Mouse (Mus musculus) hindbrain, embryonic 13.5 days (tissue): ENCODE measurements around the gene Rad51b. TPM values are rescaled to one million over a fixed set of nuclear protein-coding genes. Genes with fewer than 3 reads are reported as not detected.

Experiments used
- ATAC-seq: fragments of 200-750 bp; cut with Nextera tagmentation; 2 replicates; pipeline ENCODE4 v1.8.0; 2017; ENCODE audit warnings: moderate TSS enrichment; ENCODE audit not compliant: low FRiP score
- H3K27ac ChIP-seq: fragments of 300-500 bp; sonication (generic); 2 replicates; pipeline ENCODE4 v1.5.1; 2015; ENCODE audit warnings: inconsistent platforms, mild to moderate bottlenecking, moderate library complexity
- H3K27me3 ChIP-seq: fragments of 300-500 bp; sonication (generic); 2 replicates; pipeline ENCODE4 v1.6.1; 2015; ENCODE audit warnings: mild to moderate bottlenecking, inconsistent platforms
- H3K36me3 ChIP-seq: fragments of 300-500 bp; sonication (generic); 2 replicates; pipeline ENCODE4 v1.6.1; 2015; ENCODE audit warnings: mild to moderate bottlenecking, inconsistent platforms
- H3K4me1 ChIP-seq: fragments of 300-500 bp; sonication (generic); replicated peaks from 2 replicates; pipeline ENCODE4 v1.6.1; 2015; ENCODE audit warnings: inconsistent platforms
- H3K4me2 ChIP-seq: fragments of 300-500 bp; sonication (generic); 2 replicates; pipeline ENCODE4 v1.6.1; 2015; ENCODE audit warnings: inconsistent platforms, mild to moderate bottlenecking, moderate library complexity
- H3K4me3 ChIP-seq: fragments of 300-500 bp; sonication (generic); 2 replicates; pipeline ENCODE4 v1.5.1; 2015; ENCODE audit warnings: mild to moderate bottlenecking, inconsistent platforms
- H3K9ac ChIP-seq: fragments of 300-500 bp; sonication (generic); 2 replicates; pipeline ENCODE4 v1.6.1; 2015; ENCODE audit warnings: mild to moderate bottlenecking, inconsistent platforms
- H3K9me3 ChIP-seq: fragments of 300-500 bp; sonication (generic); 2 replicates; pipeline ENCODE4 v1.6.1; 2016; ENCODE audit warnings: inconsistent platforms
- WGBS: fragments of 180-500 bp; shearing (Covaris S2); methylation state at CpG from one replicate; pipeline ENCODE4 v1.1.7; 2015; 5-methylcytosine and 5-hydroxymethylcytosine counted together
- polyA plus RNA-seq: library from polyadenylated mRNA; unstranded; fragments of >200 nt; fragmentation: Nextera tagmentation; extraction: Ambion mirVana; gene quantifications from 2 replicates; pipeline ENCODE4 v1.2.1, GENCODE M21; 2015

The Rad51b gene
- polyA plus RNA-seq, 1 experiment from 2014 or later = 2.4 TPM

DNA sequence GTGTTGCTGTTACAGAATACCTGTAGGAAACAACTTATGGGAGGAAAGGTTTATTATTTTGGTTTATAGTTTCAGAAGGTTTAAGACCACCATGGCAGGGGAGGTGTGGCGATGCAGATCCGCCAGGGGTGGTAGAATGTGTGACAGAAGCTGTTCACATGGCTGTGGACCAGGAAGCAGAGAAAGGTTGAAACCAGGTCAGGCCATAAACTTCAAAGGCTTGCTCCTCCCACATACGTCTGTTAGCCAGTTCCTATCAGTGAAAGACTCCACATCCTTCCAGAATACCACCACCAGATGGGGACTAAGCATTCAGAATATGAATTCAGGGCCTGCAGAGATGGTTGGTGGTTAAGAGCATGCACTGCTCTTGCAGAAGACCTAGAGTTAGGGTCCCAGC, 150.0 kb downstream of the Rad51b start:
- H3K9ac ChIP-seq = no peak overlapping the region
- H3K4me2 ChIP-seq = no peak overlapping the region
- H3K27ac ChIP-seq = no peak overlapping the region
- no peak overlapping the region for H3K4me3 ChIP-seq
- no peaks in the 10 kb centered on the region for H3K27me3 ChIP-seq
- no peaks in the 10 kb centered on the region for H3K36me3 ChIP-seq
- ATAC-seq = no peak
- H3K4me1 ChIP-seq = no peaks in the 10 kb centered on the region
- 76% methylated on average over 3 of the region's 3 CpGs for WGBS
- no peaks in the 10 kb centered on the region for H3K9me3 ChIP-seq

DNA sequence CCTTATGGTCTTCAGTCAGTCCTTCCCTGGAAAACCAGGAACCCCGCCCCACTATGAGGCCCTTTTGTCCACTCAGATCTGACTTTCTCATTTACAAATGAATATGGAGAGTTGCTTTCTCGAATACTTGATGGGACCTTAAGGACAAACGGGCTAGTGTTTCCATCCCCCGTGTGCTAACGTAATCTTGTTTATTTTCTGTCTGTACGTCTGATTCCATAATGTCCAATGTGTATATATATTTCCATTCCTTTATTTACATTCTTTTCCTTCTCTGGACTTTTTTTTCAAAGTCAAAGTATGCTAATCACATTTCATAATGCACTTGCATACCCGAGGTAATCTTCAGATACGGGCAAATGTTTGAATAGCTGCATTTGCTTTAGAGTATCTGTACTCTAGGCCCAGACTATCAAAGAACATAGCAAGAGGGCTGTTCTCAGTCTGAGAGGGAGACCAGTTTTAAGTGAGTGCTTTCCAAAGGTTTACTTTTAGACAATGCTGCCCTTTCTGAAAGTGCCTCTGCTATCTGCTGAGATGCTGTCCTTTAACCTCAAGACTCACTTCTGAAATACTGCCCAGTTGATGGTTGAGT, 152.8 kb downstream of the Rad51b start:
- Histone ChIP-seq H3K9me3 (no peaks in the 10 kb centered on the region), H3K4me2 (no peak overlapping the region), H3K36me3 (no peaks in the 10 kb centered on the region), H3K27me3 (no peaks in the 10 kb centered on the region), H3K27ac (no peak overlapping the region), H3K4me1 (no peaks in the 10 kb centered on the region), H3K4me3 (no peak overlapping the region), H3K9ac (no peak overlapping the region)
- 62% methylated on average over 8 of the region's 8 CpGs for WGBS
- ATAC-seq = no peak

DNA sequence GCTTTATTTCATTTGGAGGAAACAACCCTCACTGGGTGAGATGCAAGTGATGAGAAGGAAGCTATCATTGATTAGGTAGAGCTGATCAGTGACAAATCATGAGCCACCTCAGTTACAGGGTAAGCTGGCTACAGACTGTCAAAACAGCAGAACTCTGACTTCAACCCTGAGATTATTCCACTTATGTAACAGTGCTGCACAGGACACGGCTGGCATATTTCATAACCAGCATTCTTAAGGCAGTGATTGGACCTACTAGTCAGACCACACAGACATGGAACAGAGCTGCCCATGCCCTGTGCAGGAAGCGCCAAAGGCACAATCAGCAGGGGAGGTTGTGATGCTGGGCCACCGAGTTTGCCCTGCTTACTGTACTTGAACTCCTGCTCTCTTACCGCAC, 155.8 kb downstream of the Rad51b start:
- H3K36me3 ChIP-seq = no peaks in the 10 kb centered on the region
- H3K27ac ChIP-seq = no peak overlapping the region
- no peak overlapping the region for H3K9ac ChIP-seq
- ATAC-seq = no peak
- H3K4me1 ChIP-seq = peaks cover 9% of the 10 kb centered on the region; the same call in 1 of the 2 replicates
- H3K4me3 ChIP-seq = no peak overlapping the region
- H3K4me2 ChIP-seq = no peak overlapping the region
- no peaks in the 10 kb centered on the region for H3K9me3 ChIP-seq
- no peaks in the 10 kb centered on the region for H3K27me3 ChIP-seq
- 90% methylated on average over 4 of the region's 4 CpGs for WGBS

DNA sequence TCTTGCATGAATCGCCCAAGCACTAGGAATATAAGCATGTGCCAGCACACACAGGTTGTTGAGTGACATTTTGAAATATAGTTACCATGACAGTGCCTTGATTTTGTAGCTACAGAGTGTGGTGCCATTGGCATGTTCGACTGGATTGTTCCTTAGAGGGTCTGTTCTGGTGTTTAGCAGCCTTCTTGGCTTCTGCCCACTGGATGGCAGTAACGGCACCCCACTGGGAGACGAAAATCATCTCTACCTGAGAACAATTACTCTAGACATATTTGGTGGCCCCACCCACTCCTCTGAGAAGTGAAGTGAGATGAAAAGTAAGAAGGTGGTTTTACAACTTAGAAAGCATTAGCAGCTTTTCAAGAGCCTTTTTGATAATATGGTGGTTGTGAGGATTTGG, 156.9 kb downstream of the Rad51b start:
- H3K9ac ChIP-seq = no peak overlapping the region
- H3K27ac ChIP-seq = no peak overlapping the region
- ATAC-seq = no peak
- no peak overlapping the region for H3K4me2 ChIP-seq
- H3K9me3 ChIP-seq = no peaks in the 10 kb centered on the region
- H3K27me3 ChIP-seq = no peaks in the 10 kb centered on the region
- H3K4me1 ChIP-seq = peaks cover 9% of the 10 kb centered on the region; the same call in 1 of the 2 replicates
- H3K4me3 ChIP-seq = no peak overlapping the region
- WGBS = 85% methylated on average over 4 of the region's 4 CpGs
- H3K36me3 ChIP-seq = no peaks in the 10 kb centered on the region

DNA sequence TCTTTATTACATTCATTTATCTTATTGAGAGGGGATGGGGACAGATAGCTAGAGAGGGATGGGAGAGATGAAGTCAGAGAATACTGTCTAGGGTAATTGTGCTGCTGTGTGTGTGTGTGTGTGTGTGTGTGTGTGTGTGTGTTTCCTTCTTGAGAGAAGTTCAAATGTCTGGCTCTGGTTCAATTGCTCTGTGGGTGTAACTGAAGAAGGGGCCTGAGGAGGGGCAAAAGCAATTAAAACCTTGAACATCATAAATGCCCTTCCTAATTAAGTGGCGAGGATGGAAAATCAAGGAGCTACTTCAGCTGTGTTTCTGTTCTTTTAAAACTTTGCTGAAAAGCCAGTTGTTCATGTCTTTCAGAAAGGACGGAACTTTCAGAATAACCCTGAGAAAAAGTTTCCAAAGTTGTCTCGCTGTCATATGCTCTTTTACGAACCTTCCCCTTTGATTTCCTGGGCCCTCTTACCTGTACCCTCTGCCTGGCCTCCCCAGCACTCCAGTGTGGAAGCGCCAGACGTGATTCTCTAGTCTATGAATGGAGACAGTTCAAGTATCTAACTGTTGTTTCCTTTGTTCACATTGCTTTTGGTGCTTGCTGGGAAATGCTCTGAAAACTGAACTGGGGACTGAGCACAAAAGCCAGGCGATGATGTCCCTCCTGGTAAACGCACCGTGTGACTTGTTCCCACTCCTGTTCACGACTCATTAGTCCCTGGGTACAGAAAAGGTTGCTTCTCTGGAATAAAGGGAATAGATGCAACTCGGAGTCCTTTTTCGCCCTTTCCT, 158.2 kb downstream of the Rad51b start:
- no peak overlapping the region for H3K4me2 ChIP-seq
- no peaks in the 10 kb centered on the region for H3K27me3 ChIP-seq
- 42% methylated on average over 12 of the region's 12 CpGs for WGBS
- no peaks in the 10 kb centered on the region for H3K9me3 ChIP-seq
- no peaks in the 10 kb centered on the region for H3K36me3 ChIP-seq
- H3K9ac ChIP-seq = no peak overlapping the region
- H3K4me1 ChIP-seq = peaks cover 9% of the 10 kb centered on the region; the same call in 1 of the 2 replicates
- ATAC-seq = no peak
- H3K4me3 ChIP-seq = no peak overlapping the region
- H3K27ac ChIP-seq = no peak overlapping the region

DNA sequence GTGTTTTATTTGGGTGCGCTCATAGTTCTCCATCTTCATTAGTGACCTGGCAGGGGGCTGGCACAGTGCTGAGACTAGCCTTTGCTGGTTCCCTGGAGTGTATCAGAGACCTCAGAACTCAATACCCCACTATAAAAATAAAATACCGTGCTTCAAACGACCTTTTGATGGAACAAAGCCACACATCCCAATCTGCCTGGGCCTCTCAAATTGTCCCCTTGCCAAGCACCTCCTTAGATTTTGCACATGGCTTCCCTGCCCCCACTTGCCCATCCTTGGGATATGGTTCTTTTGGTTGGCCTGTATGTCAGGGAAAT, 158.7 kb downstream of the Rad51b start:
- H3K9me3 ChIP-seq = no peaks in the 10 kb centered on the region
- H3K4me1 ChIP-seq = peaks cover 9% of the 10 kb centered on the region; the same call in 1 of the 2 replicates
- no peaks in the 10 kb centered on the region for H3K27me3 ChIP-seq
- H3K27ac ChIP-seq = no peak overlapping the region
- H3K4me3 ChIP-seq = no peak overlapping the region
- no peak overlapping the region for H3K9ac ChIP-seq
- ATAC-seq = no peak
- no peaks in the 10 kb centered on the region for H3K36me3 ChIP-seq
- no peak overlapping the region for H3K4me2 ChIP-seq
- WGBS = 26% methylated on average over 3 of the region's 3 CpGs

DNA sequence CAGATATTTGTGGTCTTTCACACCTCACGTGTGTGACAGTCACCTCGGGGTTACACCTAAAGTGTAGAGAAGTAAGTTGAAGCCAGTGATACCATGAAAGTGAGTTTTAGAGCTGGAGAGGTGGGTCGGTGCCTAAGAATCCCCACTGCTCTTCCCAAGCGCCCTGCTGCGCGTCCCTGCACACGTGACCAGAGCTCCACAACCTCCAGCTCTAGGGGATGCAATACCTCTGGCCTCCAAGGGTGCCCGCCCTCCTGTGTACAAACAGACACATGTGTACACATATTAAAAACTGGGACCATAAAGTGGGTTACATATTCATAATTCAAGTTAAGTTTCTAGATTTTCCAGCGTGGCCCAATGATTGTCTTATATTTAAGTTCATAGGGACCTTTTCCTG, 159.2 kb downstream of the Rad51b start:
- Histone ChIP-seq H3K27ac (no peak overlapping the region), H3K9me3 (no peaks in the 10 kb centered on the region), H3K27me3 (no peaks in the 10 kb centered on the region), H3K4me2 (no peak overlapping the region), H3K4me3 (no peak overlapping the region), H3K4me1 (peaks cover 9% of the 10 kb centered on the region; the same call in 1 of the 2 replicates), H3K9ac (no peak overlapping the region), H3K36me3 (no peaks in the 10 kb centered on the region)
- no peak for ATAC-seq
- 88% methylated on average over 9 of the region's 9 CpGs for WGBS

DNA sequence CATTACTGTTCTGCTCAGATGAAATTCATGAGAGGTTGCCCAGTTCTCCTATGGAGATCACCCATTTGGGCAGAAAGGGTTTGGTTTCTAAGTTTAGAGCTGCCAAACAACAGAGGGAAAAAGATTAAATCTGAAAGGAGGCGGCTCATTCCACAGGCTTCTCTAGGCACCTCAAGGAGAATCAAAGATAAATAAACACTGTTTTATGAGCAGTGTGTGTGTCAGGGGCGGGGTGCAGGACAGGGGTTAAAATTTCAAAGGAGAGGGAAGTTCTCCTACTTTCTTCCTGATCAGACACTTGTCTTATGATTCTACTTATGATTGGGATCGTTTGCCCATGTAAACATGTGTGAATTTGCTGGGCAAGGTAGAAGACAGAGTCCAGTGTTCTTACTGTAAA, 166.3 kb downstream of the Rad51b start:
- 78% methylated on average over 3 of the region's 3 CpGs for WGBS
- Histone ChIP-seq H3K27me3 (no peaks in the 10 kb centered on the region), H3K36me3 (no peaks in the 10 kb centered on the region), H3K4me3 (no peak overlapping the region), H3K9me3 (no peaks in the 10 kb centered on the region), H3K4me2 (no peak overlapping the region), H3K4me1 (no peaks in the 10 kb centered on the region), H3K9ac (no peak overlapping the region), H3K27ac (no peak overlapping the region)
- ATAC-seq = no peak

DNA sequence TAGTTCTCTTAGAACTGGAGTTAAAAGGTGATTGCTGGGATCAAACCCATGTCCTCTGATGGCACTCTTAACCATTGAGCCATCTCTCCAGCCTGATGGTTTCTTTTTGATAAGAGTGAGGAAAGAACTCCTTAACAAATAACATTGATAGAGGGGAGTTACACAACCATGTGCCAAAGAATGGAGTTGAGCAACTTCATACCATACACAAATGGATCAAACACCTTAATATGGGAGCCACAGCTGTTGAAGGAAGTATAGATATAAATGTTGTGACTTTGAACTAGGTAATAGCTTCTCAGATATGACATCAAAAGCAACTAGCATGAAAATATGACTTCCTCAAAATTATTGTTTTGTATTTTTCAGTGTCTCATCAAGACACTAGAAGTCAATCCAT, 173.0 kb downstream of the Rad51b start:
- no peak overlapping the region for H3K9ac ChIP-seq
- no peaks in the 10 kb centered on the region for H3K4me1 ChIP-seq
- H3K36me3 ChIP-seq = no peaks in the 10 kb centered on the region
- ATAC-seq = no peak
- no peak overlapping the region for H3K4me3 ChIP-seq
- no peak overlapping the region for H3K4me2 ChIP-seq
- no peaks in the 10 kb centered on the region for H3K9me3 ChIP-seq
- no peaks in the 10 kb centered on the region for H3K27me3 ChIP-seq
- no peak overlapping the region for H3K27ac ChIP-seq

DNA sequence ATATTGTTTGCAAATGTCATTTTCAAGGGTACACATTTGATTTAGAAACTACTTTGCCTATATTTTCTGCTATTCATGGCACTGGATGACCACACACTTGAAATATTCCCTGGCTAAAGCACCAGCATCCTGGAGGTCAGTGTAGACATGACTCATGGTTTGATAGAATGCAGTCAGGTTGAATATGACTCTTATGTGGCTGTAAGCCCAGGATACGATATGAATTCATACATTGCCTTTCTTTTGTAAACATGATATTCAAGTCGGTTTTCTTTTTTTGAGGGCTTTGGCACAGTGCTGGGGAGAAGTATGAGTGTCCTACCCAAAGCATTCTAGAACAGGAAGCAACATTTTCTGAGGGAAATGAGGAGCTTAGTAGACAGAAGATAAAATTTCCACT, 174.8 kb downstream of the Rad51b start:
- Histone ChIP-seq H3K9me3 (no peaks in the 10 kb centered on the region), H3K4me2 (no peak overlapping the region), H3K27me3 (no peaks in the 10 kb centered on the region), H3K4me1 (no peaks in the 10 kb centered on the region), H3K4me3 (no peak overlapping the region), H3K9ac (no peak overlapping the region), H3K36me3 (no peaks in the 10 kb centered on the region), H3K27ac (no peak overlapping the region)
- 92% methylated on average over 2 of the region's 2 CpGs for WGBS
- ATAC-seq = no peak

DNA sequence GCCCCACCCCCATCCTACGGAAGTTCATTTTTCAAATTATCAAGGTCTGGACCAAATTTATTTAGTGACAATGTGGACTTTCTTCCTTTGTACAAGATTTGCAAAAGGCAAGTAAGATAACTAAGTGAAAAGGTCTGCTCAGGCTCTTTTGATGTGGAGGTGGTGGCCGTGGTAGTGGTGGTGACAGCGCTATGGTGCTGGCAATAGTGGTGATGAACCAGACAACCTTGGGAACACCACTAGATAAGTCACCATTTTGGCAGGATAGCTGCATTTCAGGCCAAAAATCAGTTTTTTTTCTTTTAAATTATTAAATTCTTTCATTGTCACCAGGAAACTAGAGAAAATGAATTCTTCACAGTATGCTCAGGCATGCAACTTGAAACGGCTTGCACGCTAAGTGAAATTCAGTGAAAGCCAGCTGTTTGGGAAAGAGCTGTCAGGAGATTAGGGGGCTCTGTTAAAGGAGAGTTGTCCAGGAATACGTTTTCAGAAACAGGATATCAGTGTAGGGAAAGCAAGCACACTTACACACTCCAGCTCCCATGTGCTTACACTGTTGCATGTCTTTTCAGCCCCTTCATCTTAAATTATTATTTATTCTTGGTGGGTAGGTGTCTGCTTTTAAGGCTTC, 179.4 kb downstream of the Rad51b start:
- Histone ChIP-seq H3K4me1 (no peaks in the 10 kb centered on the region), H3K9me3 (no peaks in the 10 kb centered on the region), H3K27ac (no peak overlapping the region), H3K27me3 (no peaks in the 10 kb centered on the region), H3K4me2 (no peak overlapping the region), H3K9ac (no peak overlapping the region), H3K4me3 (no peak overlapping the region), H3K36me3 (no peaks in the 10 kb centered on the region)
- 80% methylated on average over 6 of the region's 6 CpGs for WGBS
- ATAC-seq = no peak

DNA sequence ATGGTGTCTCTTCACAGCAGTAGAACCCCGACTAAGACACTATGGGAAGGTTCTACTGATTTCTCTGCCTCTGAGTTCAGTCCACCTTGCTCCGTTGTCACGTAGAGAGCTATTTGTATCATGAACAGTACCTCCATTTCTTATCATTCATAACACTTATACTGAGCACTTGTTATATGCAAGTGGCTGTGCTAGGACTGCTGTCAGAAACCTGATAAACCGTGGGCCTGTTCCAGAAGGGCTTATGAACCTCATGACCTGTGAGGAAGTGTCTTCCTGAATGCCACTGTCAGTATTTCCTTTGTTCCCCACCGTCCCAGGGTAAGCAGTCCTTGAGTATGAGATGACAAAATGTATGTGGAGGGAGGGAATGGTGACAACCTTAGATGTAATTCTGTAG, 181.7 kb downstream of the Rad51b start:
- ATAC-seq = no peak
- no peak overlapping the region for H3K9ac ChIP-seq
- H3K27ac ChIP-seq = no peak overlapping the region
- 88% methylated on average over 5 of the region's 5 CpGs for WGBS
- H3K4me3 ChIP-seq = no peak overlapping the region
- H3K36me3 ChIP-seq = no peaks in the 10 kb centered on the region
- H3K4me1 ChIP-seq = no peaks in the 10 kb centered on the region
- H3K27me3 ChIP-seq = no peaks in the 10 kb centered on the region
- no peak overlapping the region for H3K4me2 ChIP-seq
- H3K9me3 ChIP-seq = no peaks in the 10 kb centered on the region

DNA sequence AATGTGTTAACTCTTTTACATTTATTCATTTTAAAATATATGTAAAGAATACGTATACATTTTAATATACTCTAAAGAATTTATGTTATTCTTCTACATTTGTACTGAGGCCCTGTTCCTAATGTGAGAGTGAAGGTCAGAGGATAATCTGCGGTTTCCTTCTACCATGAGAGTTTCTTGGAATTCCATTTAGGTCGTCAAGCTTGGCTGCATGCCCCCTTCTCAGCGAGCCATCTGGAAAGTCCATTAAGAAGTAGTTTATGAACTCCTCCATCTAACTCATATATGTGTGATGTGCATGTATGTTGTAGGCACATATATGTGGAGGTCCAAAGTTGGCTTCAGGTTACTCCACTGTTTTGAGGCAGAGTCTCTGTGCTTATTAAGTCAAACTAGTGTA, 188.4 kb downstream of the Rad51b start:
- 91% methylated on average over 4 of the region's 4 CpGs for WGBS
- H3K27me3 ChIP-seq = no peaks in the 10 kb centered on the region
- no peak overlapping the region for H3K4me3 ChIP-seq
- no peak overlapping the region for H3K9ac ChIP-seq
- H3K4me2 ChIP-seq = no peak overlapping the region
- no peaks in the 10 kb centered on the region for H3K36me3 ChIP-seq
- ATAC-seq = no peak
- no peak overlapping the region for H3K27ac ChIP-seq
- H3K9me3 ChIP-seq = no peaks in the 10 kb centered on the region
- no peaks in the 10 kb centered on the region for H3K4me1 ChIP-seq
